In genomic region chr7:112741790-112742189, GRCm38 (mm10) we compare ENCODE assay signal across 8 mouse cellular contexts.
DNase-seq lines count a peak whose midpoint lies in the region; ATAC-seq and TF ChIP-seq lines count a peak whose summit lies in the region.

No protein-coding gene starts in this region.

- no peak for TF ChIP-seq CTCF in midbrain, postnatal 0 days (IDR thresholded peaks at IDR 0.05)
- no peak for TF ChIP-seq CTCF in left cerebral cortex, adult 2 months (IDR thresholded peaks at IDR 0.05)

- H3K27me3 ChIP-seq in midbrain, embryonic 11.5 days (ENCODE audit: control insufficient read depth, insufficient read depth, low read length), result no peaks in the 10 kb centered on the region
- H3K27me3 ChIP-seq in midbrain, postnatal 0 days (ENCODE audit: insufficient read depth, low read length), result no peaks in the 10 kb centered on the region
- no peaks in the 10 kb centered on the region for H3K27me3 ChIP-seq in kidney, embryonic 15.5 days

- WGBS in midbrain, embryonic 11.5 days, result 21% methylated on average over 12 of the region's 12 CpGs
- 36% methylated on average over 12 of the region's 12 CpGs for WGBS in midbrain, postnatal 0 days
- 25% methylated on average over 12 of the region's 12 CpGs for WGBS in kidney, embryonic 15.5 days

- no peak overlapping the region for H3K9ac ChIP-seq in midbrain, embryonic 11.5 days (ENCODE audit: low read length)
- no peak overlapping the region for H3K9ac ChIP-seq in midbrain, postnatal 0 days (replicated peaks; ENCODE audit: low read length, poor library complexity, severe bottlenecking)
- no peak overlapping the region for H3K9ac ChIP-seq in kidney, embryonic 15.5 days

- H3K36me3 ChIP-seq in midbrain, embryonic 11.5 days (ENCODE audit: control insufficient read depth, insufficient read depth, low read length), result no peaks in the 10 kb centered on the region
- no peaks in the 10 kb centered on the region for H3K36me3 ChIP-seq in midbrain, postnatal 0 days (ENCODE audit: insufficient read depth, low read length)
- no peaks in the 10 kb centered on the region for H3K36me3 ChIP-seq in kidney, embryonic 15.5 days

- H3K9me3 ChIP-seq in midbrain, embryonic 11.5 days (ENCODE audit: control insufficient read depth, low read length), result no peaks in the 10 kb centered on the region
- H3K9me3 ChIP-seq in midbrain, postnatal 0 days (ENCODE audit: low read length), result no peaks in the 10 kb centered on the region
- H3K9me3 ChIP-seq in kidney, embryonic 15.5 days (replicated peaks), result no peaks in the 10 kb centered on the region

- H3K4me1 ChIP-seq in midbrain, embryonic 11.5 days (ENCODE audit: control insufficient read depth, insufficient read depth, low read length), result peaks cover 32% of the 10 kb centered on the region
- H3K4me1 ChIP-seq in midbrain, postnatal 0 days (ENCODE audit: insufficient read depth, low read length), result peaks cover 10% of the 10 kb centered on the region
- H3K4me1 ChIP-seq in kidney, embryonic 15.5 days, result peaks cover 84% of the 10 kb centered on the region

- H3K4me2 ChIP-seq in midbrain, embryonic 11.5 days, result no peak overlapping the region
- no peak overlapping the region for H3K4me2 ChIP-seq in midbrain, postnatal 0 days (ENCODE audit: low read depth, low read length, poor library complexity, severe bottlenecking)
- H3K4me2 ChIP-seq in kidney, embryonic 15.5 days, result peak overlapping the region; percentile 28

- H3K4me3 ChIP-seq in midbrain, embryonic 11.5 days (ENCODE audit: low read depth, low read length), result no peak overlapping the region
- H3K4me3 ChIP-seq in midbrain, postnatal 0 days (ENCODE audit: low read depth, low read length), result no peak overlapping the region
- no peak overlapping the region for H3K4me3 ChIP-seq in kidney, embryonic 15.5 days (replicated peaks)
- no peak overlapping the region for H3K4me3 ChIP-seq in left cerebral cortex, adult 2 months

- intact Hi-C loops in left cerebral cortex, adult 2 months (cut with DNase I), result no loop called here
- intact Hi-C loops in left cerebral cortex, postnatal 10 days (cut with DNase I), result no loop called here

- no peak for ATAC-seq in midbrain, embryonic 11.5 days (ENCODE audit: low FRiP score)
- no peak for ATAC-seq in midbrain, postnatal 0 days (ENCODE audit: low FRiP score)
- ATAC-seq in kidney, embryonic 15.5 days (replicated peaks; ENCODE audit: low FRiP score), result peak; percentile 57
- no peak for ATAC-seq in megakaryocyte, adult 5-6 weeks (ENCODE audit: poor library complexity, severe bottlenecking)

- peak; percentile 85 for DNase-seq in midbrain, embryonic 11.5 days (ENCODE audit: low spot score, missing footprints)
- no peak for DNase-seq in midbrain, postnatal 0 days (ENCODE audit: low spot score)
- DNase-seq in heart, adult 8-10 months (ENCODE audit: low spot score), result peak; percentile 59
- DNase-seq in skeletal muscle tissue, adult 2 months (ENCODE audit: low read depth, low spot score), result peak; percentile 92
- DNase-seq in left cerebral cortex, adult 2 months (ENCODE audit: extremely low spot score in 1 of 2, low spot score in 2 of 2), result no peak
- no peak for DNase-seq in left cerebral cortex, postnatal 10 days (ENCODE audit: extremely low spot score in 1 of 2, low spot score in 2 of 2)

- H3K27ac ChIP-seq in midbrain, embryonic 11.5 days (ENCODE audit: low read depth, low read length), result no peak overlapping the region
- no peak overlapping the region for H3K27ac ChIP-seq in midbrain, postnatal 0 days (ENCODE audit: low read depth, low read length)
- peak overlapping the region; percentile 95 for H3K27ac ChIP-seq in kidney, embryonic 15.5 days
- H3K27ac ChIP-seq in left cerebral cortex, adult 2 months, result no peak overlapping the region

Comparison
In these comparisons a context has a peak if more than half of its experiments do, and no peak if none do; other contexts are left out.
1. DNase-seq: peak in midbrain, embryonic 11.5 days (single experiment), heart, adult 8-10 months (single experiment) and skeletal muscle tissue, adult 2 months (single experiment); none in midbrain, postnatal 0 days (single experiment), left cerebral cortex, adult 2 months (0 of 2) and left cerebral cortex, postnatal 10 days (0 of 2).